Mouse (Mus musculus) liver, adult (tissue): ENCODE measurements around the gene Ermap.

ENCODE experiments used
- GATA4 ChIP-seq: IDR thresholded peaks from 2 replicates; pipeline ENCODE4 v1.6.1; 2014; ENCODE audit warnings: mild to moderate bottlenecking, low read length; ENCODE audit not compliant: insufficient replicate concordance

Ermap gene

GRCm38 (mm10) chr4:119189864-119190263 is at the start of gene Ermap:
Gene Ermap (minus strand): TSS chr4:119190011.
- no peak for TF ChIP-seq GATA4

GRCm38 (mm10) chr4:119239181-119239682 is 49.4 kb upstream of the Ermap start:
- no peak for TF ChIP-seq GATA4

- no peak for TF ChIP-seq GATA4
Measured at GRCm38 (mm10) chr4:119238661-119239060, 48.9 kb upstream of the Ermap start.

GRCm38 (mm10) chr4:119234348-119234747 is 44.5 kb upstream of the Ermap start:
- no peak for TF ChIP-seq GATA4

- no peak for TF ChIP-seq GATA4
Measured at GRCm38 (mm10) chr4:119233256-119233901, 43.6 kb upstream of the Ermap start.

GRCm38 (mm10) chr4:119232410-119233255 is 42.8 kb upstream of the Ermap start, which contains the start of the genes AU022252 and P3h1:
Gene AU022252 (minus strand): TSS chr4:119232712.
Gene P3h1 (plus strand): TSS chr4:119232915.
- no peak for TF ChIP-seq GATA4

- no peak for TF ChIP-seq GATA4
Measured at GRCm38 (mm10) chr4:119226751-119227150, 36.9 kb upstream of the Ermap start.

GRCm38 (mm10) chr4:119225719-119226118 is 35.9 kb upstream of the Ermap start:
- no peak for TF ChIP-seq GATA4

GRCm38 (mm10) chr4:119224534-119224933 is 34.7 kb upstream of the Ermap start:
- TF ChIP-seq GATA4, result no peak

GRCm38 (mm10) chr4:119223696-119224095 is 33.9 kb upstream of the Ermap start:
- no peak for TF ChIP-seq GATA4

GRCm38 (mm10) chr4:119218169-119218568 is 28.4 kb upstream of the Ermap start, which contains the start of gene Tmem269:
Gene Tmem269 (minus strand): TSS chr4:119218217.
- TF ChIP-seq GATA4, result no peak

GRCm38 (mm10) chr4:119216667-119217066 is 26.9 kb upstream of the Ermap start:
- TF ChIP-seq GATA4, result no peak

GRCm38 (mm10) chr4:119204672-119205071 is 14.9 kb upstream of the Ermap start:
- TF ChIP-seq GATA4, result no peak

- no peak for TF ChIP-seq GATA4
Measured at GRCm38 (mm10) chr4:119198105-119198504, 8.3 kb upstream of the Ermap start.

- no peak for TF ChIP-seq GATA4
Measured at GRCm38 (mm10) chr4:119195582-119196320, 5.9 kb upstream of the Ermap start.
